Mouse (Mus musculus): ENCODE measurements at regions not wholly inside any gene's neighbourhood (a gene's known extent, or its start where the extent isn't known, plus 50 kb on each side); places are given as distances from the start of the nearest gene placed in this dataset.

GRCm38 (mm10) chr14:36583338-36584064 lies 385.1 kb downstream of the Ccser2 start:
- 64% methylated on average over 3 of the region's 3 CpGs for WGBS
- ATAC-seq = no peak
- H3K36me3 ChIP-seq (ENCODE audit: control insufficient read depth, insufficient read depth, low read length) = no peaks in the 10 kb centered on the region
- H3K27ac ChIP-seq (ENCODE audit: low read length) = no peak overlapping the region
- H3K4me3 ChIP-seq (ENCODE audit: low read length) = no peak overlapping the region
- H3K9ac ChIP-seq (ENCODE audit: low read depth, low read length) = no peak overlapping the region
- no peak overlapping the region for H3K4me2 ChIP-seq (ENCODE audit: low read depth, low read length)
- H3K4me1 ChIP-seq (ENCODE audit: control insufficient read depth, insufficient read depth, low read length) = no peaks in the 10 kb centered on the region
- H3K27me3 ChIP-seq (replicated peaks; ENCODE audit: control insufficient read depth, insufficient read depth, low read length) = no peaks in the 10 kb centered on the region
- H3K9me3 ChIP-seq (ENCODE audit: control insufficient read depth, low read length) = no peaks in the 10 kb centered on the region

- H3K36me3 ChIP-seq (ENCODE audit: control insufficient read depth, insufficient read depth, low read length) = no peaks in the 10 kb centered on the region
- no peak for ATAC-seq
- 73% methylated on average over 3 of the region's 3 CpGs for WGBS
- H3K9ac ChIP-seq (ENCODE audit: low read depth, low read length) = no peak overlapping the region
- H3K27ac ChIP-seq (ENCODE audit: low read length) = no peak overlapping the region
- H3K9me3 ChIP-seq (ENCODE audit: control insufficient read depth, low read length) = no peaks in the 10 kb centered on the region
- no peaks in the 10 kb centered on the region for H3K4me1 ChIP-seq (ENCODE audit: control insufficient read depth, insufficient read depth, low read length)
- no peak overlapping the region for H3K4me3 ChIP-seq (ENCODE audit: low read length)
- H3K4me2 ChIP-seq (ENCODE audit: low read depth, low read length) = no peak overlapping the region
- no peaks in the 10 kb centered on the region for H3K27me3 ChIP-seq (replicated peaks; ENCODE audit: control insufficient read depth, insufficient read depth, low read length)
These were observed 405.2 kb downstream of the Ccser2 start for GRCm38 (mm10) chr14:36563229-36563865.

- no peak for ATAC-seq
- Histone ChIP-seq H3K36me3 (ENCODE audit: control insufficient read depth, insufficient read depth, low read length) (no peaks in the 10 kb centered on the region), H3K27ac (ENCODE audit: low read length) (no peak overlapping the region), H3K4me3 (ENCODE audit: low read length) (no peak overlapping the region), H3K9ac (ENCODE audit: low read depth, low read length) (no peak overlapping the region), H3K27me3 (replicated peaks; ENCODE audit: control insufficient read depth, insufficient read depth, low read length) (no peaks in the 10 kb centered on the region), H3K4me2 (ENCODE audit: low read depth, low read length) (no peak overlapping the region), H3K9me3 (ENCODE audit: control insufficient read depth, low read length) (no peaks in the 10 kb centered on the region), H3K4me1 (ENCODE audit: control insufficient read depth, insufficient read depth, low read length) (no peaks in the 10 kb centered on the region)
- WGBS = 83% methylated on average over 5 of the region's 5 CpGs
These were observed 431.2 kb downstream of the Ccser2 start for GRCm38 (mm10) chr14:36537402-36537801.

DNA sequence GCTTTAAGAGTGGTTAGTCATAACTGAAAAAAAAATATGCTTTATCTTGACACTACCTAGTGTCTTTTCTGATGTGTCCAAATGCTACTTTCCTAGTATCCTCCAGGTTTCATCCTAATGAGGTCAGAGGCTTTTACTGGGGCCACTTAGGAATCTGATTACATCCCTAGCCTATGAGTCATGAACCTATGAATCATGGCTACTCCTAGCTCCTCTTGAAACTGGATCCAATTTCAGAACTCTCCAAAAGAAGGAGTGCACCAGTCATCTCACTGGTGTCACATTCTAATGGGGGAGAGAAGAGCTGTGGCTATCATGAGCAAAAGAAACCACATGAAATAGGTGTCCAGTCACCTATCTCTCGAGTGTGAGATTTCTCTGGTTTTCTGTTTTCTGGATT lies 432.6 kb downstream of the 4930474N05Rik start:
- Histone ChIP-seq H3K27ac (ENCODE audit: low read length) (no peak overlapping the region), H3K4me1 (ENCODE audit: control insufficient read depth, insufficient read depth, low read length) (no peaks in the 10 kb centered on the region), H3K36me3 (ENCODE audit: control insufficient read depth, insufficient read depth, low read length) (no peaks in the 10 kb centered on the region), H3K4me2 (ENCODE audit: low read depth, low read length) (no peak overlapping the region), H3K27me3 (replicated peaks; ENCODE audit: control insufficient read depth, insufficient read depth, low read length) (no peaks in the 10 kb centered on the region), H3K9ac (ENCODE audit: low read depth, low read length) (no peak overlapping the region), H3K4me3 (ENCODE audit: low read length) (no peak overlapping the region), H3K9me3 (ENCODE audit: control insufficient read depth, low read length) (no peaks in the 10 kb centered on the region)
- ATAC-seq = no peak
- 72% methylated on average over 1 of the region's 1 CpGs for WGBS

DNA sequence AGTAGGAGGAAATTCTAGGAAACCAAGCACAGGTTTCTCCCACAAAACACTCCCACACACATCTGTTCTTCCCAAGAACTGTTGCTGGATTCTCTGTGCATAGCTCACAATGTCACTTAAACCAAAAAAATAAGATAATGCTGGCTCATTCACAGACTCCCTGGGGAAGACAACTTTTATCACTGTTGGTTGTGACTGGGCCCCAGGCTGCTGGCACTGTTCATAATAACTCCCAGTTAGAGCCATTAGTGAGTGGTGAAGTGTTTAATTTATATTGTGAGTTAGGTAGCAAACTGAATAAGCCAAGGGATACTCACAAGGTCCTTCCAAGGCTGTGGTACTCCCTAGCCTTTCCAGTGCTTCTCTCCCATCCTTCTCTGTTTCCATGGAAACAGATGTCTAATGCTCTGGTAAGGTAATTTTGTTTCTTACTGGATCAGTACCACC lies 430.9 kb downstream of the 4930474N05Rik start:
- no peak overlapping the region for H3K27ac ChIP-seq (ENCODE audit: low read length)

GRCm38 (mm10) chr14:36502076-36502994 lies 407.6 kb downstream of the 4930474N05Rik start:
- H3K9me3 ChIP-seq (ENCODE audit: control insufficient read depth, low read length) = no peaks in the 10 kb centered on the region
- no peak overlapping the region for H3K27ac ChIP-seq (ENCODE audit: low read length)
- 71% methylated on average over 2 of the region's 2 CpGs for WGBS
- no peak for ATAC-seq
- H3K27me3 ChIP-seq (replicated peaks; ENCODE audit: control insufficient read depth, insufficient read depth, low read length) = no peaks in the 10 kb centered on the region
- H3K4me1 ChIP-seq (ENCODE audit: control insufficient read depth, insufficient read depth, low read length) = no peaks in the 10 kb centered on the region
- no peak overlapping the region for H3K9ac ChIP-seq (ENCODE audit: low read depth, low read length)
- no peak overlapping the region for H3K4me3 ChIP-seq (ENCODE audit: low read length)
- H3K36me3 ChIP-seq (ENCODE audit: control insufficient read depth, insufficient read depth, low read length) = no peaks in the 10 kb centered on the region
- H3K4me2 ChIP-seq (ENCODE audit: low read depth, low read length) = no peak overlapping the region

More for the DNA sequence above, 430.9 kb downstream of the 4930474N05Rik start:
- no peak overlapping the region for H3K4me2 ChIP-seq (ENCODE audit: low read depth, low read length)
- H3K36me3 ChIP-seq (ENCODE audit: control insufficient read depth, insufficient read depth, low read length) = no peaks in the 10 kb centered on the region
- H3K4me1 ChIP-seq (ENCODE audit: control insufficient read depth, insufficient read depth, low read length) = no peaks in the 10 kb centered on the region
- no peaks in the 10 kb centered on the region for H3K27me3 ChIP-seq (replicated peaks; ENCODE audit: control insufficient read depth, insufficient read depth, low read length)
- H3K9me3 ChIP-seq (ENCODE audit: control insufficient read depth, low read length) = no peaks in the 10 kb centered on the region
- no peak overlapping the region for H3K9ac ChIP-seq (ENCODE audit: low read depth, low read length)
- H3K4me3 ChIP-seq (ENCODE audit: low read length) = no peak overlapping the region
- no peak for ATAC-seq

DNA sequence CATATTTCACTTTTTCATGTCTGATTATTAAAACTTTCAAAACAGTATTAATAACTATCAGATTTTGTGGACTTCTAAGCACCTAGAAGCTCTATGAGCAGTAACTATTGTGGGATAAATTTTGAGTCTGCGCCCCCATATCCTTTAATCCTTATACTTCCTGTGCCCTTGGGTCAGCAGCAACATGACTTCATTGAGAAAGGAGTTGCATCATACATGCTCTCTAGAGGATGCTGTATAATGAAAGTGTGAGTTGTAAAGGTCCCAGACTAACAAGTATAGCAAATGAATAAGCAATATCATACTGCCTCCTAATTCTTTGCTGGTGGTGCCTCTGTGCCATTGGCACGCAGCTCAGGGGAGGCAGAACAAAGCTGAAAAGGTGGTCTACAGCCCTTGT lies 404.6 kb downstream of the 4930474N05Rik start:
- H3K4me3 ChIP-seq (ENCODE audit: low read length) = no peak overlapping the region
- no peaks in the 10 kb centered on the region for H3K4me1 ChIP-seq (ENCODE audit: control insufficient read depth, insufficient read depth, low read length)
- ATAC-seq = no peak
- no peak overlapping the region for H3K27ac ChIP-seq (ENCODE audit: low read length)
- no peaks in the 10 kb centered on the region for H3K9me3 ChIP-seq (ENCODE audit: control insufficient read depth, low read length)
- no peak overlapping the region for H3K4me2 ChIP-seq (ENCODE audit: low read depth, low read length)
- H3K27me3 ChIP-seq (replicated peaks; ENCODE audit: control insufficient read depth, insufficient read depth, low read length) = no peaks in the 10 kb centered on the region
- 83% methylated on average over 2 of the region's 2 CpGs for WGBS
- H3K36me3 ChIP-seq (ENCODE audit: control insufficient read depth, insufficient read depth, low read length) = no peaks in the 10 kb centered on the region
- no peak overlapping the region for H3K9ac ChIP-seq (ENCODE audit: low read depth, low read length)

DNA sequence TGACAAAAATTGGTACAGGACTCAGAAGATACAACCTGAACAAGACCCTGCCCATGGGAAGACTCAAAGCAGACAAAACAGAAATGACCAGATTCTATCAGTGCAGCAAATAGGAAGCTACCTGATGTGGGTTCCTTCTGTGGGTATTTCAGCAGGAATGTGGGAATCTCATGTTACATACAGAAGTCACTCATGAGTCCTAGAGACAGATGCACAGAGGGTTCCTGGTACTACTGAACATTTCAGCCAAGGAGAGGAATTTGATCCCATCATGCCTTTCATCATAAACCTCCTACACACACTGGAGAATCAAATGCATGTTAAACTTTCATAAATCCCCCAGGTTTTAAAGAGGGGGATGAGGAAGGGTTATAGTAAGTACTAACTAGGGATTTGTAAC lies 390.8 kb downstream of the 4930474N05Rik start:
- Histone ChIP-seq H3K4me2 (ENCODE audit: low read depth, low read length) (no peak overlapping the region), H3K9ac (ENCODE audit: low read depth, low read length) (no peak overlapping the region), H3K36me3 (ENCODE audit: control insufficient read depth, insufficient read depth, low read length) (no peaks in the 10 kb centered on the region), H3K4me3 (ENCODE audit: low read length) (no peak overlapping the region), H3K27me3 (replicated peaks; ENCODE audit: control insufficient read depth, insufficient read depth, low read length) (no peaks in the 10 kb centered on the region), H3K27ac (ENCODE audit: low read length) (no peak overlapping the region), H3K9me3 (ENCODE audit: control insufficient read depth, low read length) (no peaks in the 10 kb centered on the region), H3K4me1 (ENCODE audit: control insufficient read depth, insufficient read depth, low read length) (no peaks in the 10 kb centered on the region)
- ATAC-seq = no peak

DNA sequence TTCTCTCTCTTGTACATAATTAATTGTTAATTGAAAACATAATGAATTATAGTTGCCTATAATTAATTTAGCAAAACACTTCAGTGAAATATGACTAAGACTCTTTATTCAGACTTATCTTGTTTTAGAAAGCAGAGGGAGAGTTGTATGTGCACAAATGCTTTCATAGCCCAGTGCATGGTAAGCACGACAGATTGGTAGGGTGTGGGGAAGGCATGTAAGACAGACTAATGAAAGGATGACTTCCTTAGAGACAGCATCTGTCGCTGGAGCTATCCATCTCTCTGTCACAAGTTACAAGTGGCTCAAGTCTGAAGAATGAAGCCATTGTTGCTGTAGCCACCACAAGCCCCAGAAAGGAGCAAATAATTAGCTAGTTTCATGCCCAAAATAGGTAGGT lies 376.9 kb downstream of the 4930474N05Rik start:
- H3K27ac ChIP-seq (ENCODE audit: low read length) = no peak overlapping the region
- H3K36me3 ChIP-seq (ENCODE audit: control insufficient read depth, insufficient read depth, low read length) = no peaks in the 10 kb centered on the region
- WGBS = 58% methylated on average over 2 of the region's 2 CpGs
- H3K4me3 ChIP-seq (ENCODE audit: low read length) = no peak overlapping the region
- no peaks in the 10 kb centered on the region for H3K9me3 ChIP-seq (ENCODE audit: control insufficient read depth, low read length)
- no peaks in the 10 kb centered on the region for H3K4me1 ChIP-seq (ENCODE audit: control insufficient read depth, insufficient read depth, low read length)
- no peaks in the 10 kb centered on the region for H3K27me3 ChIP-seq (replicated peaks; ENCODE audit: control insufficient read depth, insufficient read depth, low read length)
- H3K9ac ChIP-seq (ENCODE audit: low read depth, low read length) = no peak overlapping the region
- no peak for ATAC-seq
- H3K4me2 ChIP-seq (ENCODE audit: low read depth, low read length) = no peak overlapping the region
